Mouse (Mus musculus): ENCODE measurements around the gene Exoc2. TPM values are rescaled to one million over a fixed set of nuclear protein-coding genes. Genes with fewer than 3 reads are reported as not detected.

Gene Exoc2
- polyA plus RNA-seq, 1 experiment: 11.3 TPM

DNA sequence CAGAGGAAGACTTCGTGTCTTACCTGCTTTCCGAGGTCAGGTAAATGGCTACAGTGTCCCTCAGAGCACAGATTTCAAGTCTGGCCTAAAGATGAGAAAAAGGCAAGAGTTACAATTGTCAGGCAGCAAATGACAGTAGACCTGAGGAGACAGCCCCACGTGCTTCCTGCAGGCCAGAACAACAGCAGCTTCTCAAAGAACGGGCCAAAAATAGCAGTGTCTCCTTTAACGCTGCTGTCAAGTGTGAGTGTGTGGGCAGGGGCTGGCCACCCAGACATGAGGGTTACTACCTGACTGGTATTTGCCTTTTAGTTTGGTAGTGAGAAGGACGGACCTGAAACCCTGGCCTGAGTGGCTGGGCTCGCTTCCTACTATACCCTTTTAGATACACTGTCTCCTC, 153.3 kb downstream of the Exoc2 start:
- no peak for DNase-seq (ENCODE audit: low read depth)

DNA sequence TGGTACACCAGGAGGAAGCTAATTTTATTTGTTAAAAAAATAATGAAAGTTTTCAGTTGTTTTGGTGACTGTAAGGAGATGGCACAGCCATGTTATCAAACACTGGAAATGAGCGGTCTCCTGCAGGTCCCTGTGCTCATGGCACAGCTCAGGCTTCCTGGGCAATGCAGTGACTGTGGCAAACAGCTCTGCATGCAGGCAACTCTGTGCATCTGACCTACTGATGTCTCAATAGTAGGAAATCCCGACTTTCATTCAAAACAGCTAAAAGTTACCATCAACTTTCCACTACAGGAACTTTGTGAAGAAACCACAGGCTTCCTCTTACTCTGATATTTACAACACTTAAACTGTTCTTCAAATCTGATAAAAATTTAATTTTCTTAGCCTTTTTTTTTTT, 154.0 kb downstream of the Exoc2 start:
- no peak for DNase-seq (ENCODE audit: low read depth)

DNA sequence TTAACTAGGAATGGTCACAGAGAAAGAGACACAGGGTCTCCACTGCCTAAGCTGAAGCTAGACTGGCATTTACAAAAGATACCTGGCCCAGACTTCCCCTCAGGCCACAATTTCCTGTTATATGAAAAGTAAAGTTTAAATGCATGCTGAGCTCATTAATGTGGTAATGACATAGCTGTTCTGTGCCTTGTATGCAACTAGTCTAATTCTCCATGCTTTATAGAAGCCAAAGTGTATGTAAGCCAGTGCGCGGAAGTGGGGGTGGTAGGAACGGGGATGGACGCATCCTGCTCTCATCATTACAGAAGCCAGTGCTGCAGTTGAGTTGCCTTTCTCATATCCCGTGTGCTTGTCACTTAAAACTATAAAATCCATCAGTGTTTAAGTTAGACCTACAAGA, 156.5 kb downstream of the Exoc2 start:
- DNase-seq (ENCODE audit: low read depth): no peak

DNA sequence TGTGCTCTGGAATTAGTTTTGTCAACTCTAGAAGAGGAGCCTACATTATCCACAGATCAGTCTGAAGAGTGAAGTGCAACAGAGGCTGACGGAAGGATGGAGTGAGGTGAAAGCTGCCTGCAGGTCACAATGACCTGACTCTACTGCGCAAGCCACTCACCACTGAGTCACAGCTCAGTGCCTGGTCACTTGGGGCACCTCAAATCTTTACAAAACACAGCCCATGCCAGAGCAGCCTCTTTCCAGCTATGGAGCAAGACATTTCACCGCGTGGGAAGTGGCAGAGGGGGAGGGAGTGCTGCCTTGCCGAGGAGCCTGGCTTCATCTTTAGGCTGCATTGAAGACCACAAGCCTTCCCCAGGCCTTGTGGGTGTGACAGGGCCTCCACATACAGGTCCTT, 159.6 kb downstream of the Exoc2 start:
- DNase-seq (ENCODE audit: low read depth): no peak

DNA sequence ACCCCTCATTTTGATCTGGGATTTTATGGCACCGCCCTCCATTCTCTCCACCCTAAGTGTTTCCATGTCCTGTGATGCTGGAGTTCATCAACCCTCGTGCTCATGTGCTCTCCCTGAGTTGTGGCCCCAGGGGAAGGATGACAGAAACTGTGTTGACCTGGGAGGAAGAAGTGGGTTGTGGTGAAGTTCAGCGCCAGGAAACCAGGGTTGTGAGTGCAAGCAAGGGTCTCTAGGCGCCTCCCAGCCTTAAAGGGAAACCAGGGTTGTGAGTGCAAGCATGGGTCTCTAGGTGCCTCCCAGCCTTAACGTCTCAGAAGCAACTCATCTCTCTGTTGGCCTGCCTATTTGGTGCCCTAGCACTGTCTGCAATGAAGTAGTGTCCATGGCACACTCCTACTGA, 160.4 kb downstream of the Exoc2 start:
- DNase-seq (ENCODE audit: low read depth): no peak

DNA sequence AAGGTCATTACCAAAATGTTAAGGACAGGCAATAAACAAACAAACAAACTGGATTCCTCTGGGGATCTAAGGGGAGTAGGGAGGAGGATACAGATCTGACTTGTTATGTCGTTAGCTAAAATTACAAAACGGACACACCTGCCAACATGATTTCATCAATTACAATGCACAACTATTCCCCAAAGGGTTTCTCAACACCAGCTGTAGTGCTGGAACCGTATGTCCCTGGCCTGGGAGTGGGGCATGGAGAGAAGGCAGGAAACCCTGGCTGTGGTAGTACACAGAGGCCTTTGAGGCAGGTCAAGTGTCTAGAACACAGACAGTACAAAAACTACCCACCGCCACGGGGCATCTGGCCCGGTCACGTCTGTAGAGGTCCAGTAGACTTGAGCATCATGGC, 164.7 kb downstream of the Exoc2 start:
- peak; percentile 67 for DNase-seq (ENCODE audit: low read depth)

DNA sequence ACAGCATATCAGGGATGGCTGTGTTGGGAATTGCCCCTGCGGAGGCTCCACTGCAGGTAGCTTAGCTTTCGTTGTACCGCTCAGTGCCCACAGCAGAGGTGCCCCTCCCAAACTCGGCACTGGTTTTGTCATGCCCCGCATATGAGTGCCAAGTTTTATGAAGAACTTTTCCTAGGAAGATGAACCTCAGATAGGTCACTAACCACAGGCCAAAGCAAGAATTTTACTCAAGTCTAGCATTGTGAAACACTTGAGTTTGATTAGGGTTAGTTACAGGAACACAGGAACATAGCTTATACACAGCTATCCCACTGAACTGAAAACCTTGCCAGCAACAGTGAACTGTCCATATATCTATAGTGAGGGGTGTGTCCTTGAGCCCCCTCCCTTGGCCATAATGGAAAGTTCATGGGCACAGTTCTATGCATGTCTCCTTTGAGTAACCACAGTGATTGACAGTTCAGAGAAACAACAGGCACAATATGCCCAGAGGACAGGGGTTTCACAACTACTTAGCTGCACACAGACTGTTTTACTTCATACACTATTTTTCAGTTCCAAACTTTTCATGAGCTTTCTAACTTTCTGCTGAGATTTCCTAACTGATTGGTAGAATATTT, 171.4 kb downstream of the Exoc2 start:
- peak; percentile 59 for DNase-seq (ENCODE audit: low read depth)

DNA sequence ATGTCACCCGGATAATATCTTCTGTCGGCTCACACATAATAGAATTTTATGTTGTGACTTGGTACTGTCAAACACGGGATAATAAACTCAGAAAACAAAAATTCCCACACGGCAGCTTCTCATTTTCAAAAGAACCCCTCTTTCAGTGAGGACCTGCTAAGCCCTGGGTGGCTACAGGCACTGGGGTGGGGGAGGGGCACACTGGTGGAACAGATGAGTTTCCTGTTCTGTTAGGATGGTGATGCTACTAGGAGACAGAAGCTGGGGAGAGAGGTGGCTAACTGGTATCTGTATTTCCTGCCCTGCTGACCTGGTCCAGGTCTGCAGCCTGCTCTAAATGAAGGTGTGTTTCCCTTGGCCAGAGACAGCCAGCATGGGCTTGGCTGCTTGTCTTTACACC, 172.0 kb downstream of the Exoc2 start:
- no peak for DNase-seq (ENCODE audit: low read depth)

DNA sequence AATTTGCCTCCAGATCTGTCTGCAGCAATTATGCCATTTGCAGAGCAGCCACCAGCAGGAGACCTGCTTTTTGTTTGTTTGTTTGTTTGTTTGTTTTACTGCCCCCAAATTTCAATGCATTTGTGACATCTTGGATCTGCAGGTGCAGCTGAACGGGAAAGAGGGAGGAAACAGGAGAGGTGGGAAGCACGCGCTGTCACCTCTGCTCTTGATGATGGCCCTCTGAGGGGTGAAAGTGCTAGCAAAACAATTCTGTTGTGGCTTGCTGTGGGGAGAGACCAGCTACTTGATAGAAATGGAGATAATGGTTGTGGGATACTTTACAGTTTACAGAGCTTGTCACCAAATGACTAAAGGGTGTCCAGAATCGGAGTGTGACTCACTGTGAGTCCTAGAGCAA, 177.9 kb downstream of the Exoc2 start:
- no peak for DNase-seq (ENCODE audit: low read depth)

DNA sequence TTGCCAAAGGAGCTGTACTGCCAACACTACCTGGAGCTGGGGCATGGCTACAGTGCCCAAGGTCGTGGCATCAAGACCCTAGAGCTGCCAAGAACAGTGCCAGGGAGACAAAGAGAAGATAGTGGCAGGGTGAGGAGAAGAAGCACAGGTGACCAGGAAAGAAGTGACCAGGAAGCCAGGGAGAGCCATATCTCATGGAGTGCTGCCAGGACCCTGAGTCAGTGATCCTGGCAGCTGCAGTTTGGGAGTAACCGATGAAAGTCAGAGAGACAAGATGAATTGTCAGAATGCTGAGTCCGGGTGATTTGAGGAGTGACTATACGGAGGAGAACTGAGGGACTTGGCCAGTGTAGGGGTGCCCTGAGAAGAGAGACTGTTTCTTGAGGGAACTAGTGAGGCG, 180.3 kb downstream of the Exoc2 start:
- DNase-seq (ENCODE audit: low read depth): no peak

DNA sequence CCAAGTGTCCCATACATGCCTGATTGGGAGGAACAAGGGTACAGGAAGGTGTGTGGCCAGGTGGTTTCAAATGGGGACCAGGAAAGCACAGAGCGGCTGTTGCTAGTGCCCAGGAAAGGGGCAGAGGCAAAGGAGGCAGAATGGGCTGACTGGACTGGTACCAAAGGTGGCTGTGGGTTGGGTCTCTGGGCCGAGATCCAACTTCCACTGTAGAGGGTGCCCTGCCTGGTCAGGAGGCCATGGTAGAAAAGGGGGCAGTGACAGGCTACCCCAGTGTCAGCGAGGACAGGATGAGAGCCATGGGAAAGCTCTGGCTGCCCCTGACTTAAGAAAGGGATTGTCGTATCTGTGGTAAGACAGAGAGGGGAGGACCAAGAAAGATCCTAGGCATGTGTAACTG, 180.7 kb downstream of the Exoc2 start:
- no peak for DNase-seq (ENCODE audit: low read depth)

DNA sequence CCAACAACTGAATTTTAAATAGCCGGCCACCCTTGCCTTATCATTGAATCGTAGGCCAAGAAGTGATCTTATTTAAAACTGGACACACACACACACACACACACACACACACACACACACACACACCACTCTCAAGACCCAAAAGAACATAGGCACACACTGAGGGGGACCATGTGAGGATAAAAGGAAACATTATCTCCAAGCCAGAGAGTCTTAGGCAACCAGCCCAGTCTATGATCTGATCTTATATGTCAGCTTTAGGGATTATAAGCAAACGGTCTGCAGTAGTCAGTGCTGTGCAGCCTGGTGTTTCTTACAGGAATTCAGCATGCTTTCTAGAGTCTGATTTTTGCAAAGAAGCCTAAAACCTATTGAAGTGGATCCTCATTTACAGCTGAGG, 181.2 kb downstream of the Exoc2 start:
- DNase-seq (ENCODE audit: low read depth): no peak

DNA sequence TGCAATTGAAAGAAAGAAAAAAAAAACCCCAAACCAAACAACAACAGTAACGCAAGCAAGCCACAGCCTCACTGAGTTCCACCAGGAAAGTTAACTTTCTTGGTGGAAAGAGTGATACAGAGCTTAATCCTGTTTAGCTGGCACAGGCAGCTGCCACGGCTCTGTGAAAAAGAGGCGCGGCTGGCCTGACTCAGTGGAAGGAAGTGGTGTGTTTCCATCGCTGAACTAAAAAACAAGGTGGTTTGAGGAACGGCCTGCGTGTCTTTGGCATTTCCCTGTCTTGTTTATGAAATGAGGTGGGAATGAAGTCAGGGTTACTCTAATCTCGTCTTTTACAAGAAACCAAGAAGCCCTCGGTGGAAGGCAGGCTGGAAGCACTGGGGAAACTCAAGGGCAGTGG, 181.6 kb downstream of the Exoc2 start:
- DNase-seq (ENCODE audit: low read depth): no peak

DNA sequence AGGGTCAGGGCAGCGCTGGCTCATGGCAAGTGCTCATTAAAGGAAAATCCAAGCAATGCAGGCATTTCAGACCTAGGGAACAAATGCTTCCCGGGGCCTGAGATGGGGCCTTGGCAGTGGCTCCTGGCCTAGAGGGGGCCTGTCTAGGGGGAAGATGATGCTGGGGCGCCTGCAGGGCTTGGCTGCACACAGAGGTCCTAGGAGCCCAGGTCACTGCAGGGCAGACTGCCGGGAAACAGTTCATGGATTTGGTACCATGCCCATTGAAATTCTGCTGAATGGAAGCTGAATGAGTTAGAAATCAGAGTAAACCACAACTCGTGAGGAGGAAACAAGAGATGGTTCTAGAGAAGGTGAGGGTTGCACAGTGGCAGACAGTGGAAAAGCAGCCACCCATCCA, 183.9 kb downstream of the Exoc2 start:
- no peak for DNase-seq (ENCODE audit: low read depth)

DNA sequence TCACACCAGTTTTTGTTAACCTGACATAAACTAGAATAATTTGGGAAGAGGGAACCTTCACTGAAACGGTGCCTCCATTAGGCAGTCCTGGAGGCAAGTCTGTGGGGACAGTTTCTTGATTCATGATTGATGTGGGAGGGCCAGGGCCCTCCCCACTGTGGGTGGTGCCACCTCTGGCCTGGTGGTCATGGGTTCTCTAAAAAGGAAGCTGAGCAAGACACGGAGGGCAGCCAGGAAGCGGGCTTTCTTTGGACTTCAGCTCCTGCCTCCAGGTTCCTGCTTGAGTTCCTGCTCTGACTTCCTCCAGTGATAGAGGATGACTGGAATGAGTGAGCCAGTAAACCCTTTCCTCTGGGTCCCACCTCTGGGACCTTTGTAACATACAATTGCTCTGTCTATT, 185.5 kb downstream of the Exoc2 start:
- no peak for DNase-seq (ENCODE audit: low read depth)

DNA sequence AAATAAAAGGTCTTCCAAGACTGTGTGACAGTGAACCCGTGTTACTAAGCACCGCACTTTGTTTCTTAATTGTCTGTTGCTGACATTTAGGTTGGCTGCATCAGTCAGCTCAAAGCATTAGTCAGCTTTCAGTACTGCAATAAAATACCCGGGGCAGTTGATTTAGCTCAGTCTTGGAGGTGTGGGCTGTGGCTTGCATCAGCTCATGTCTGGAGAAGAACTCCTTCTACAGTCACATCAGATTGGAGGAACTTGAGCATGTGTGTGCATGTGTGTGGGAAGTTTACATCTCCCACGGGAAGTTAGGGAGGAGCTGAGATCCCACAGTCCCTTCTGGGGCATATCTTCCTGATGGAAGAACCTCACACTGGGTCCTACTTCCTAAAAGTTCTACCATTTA, 185.9 kb downstream of the Exoc2 start:
- peak; percentile 70 for DNase-seq (ENCODE audit: low read depth)

DNA sequence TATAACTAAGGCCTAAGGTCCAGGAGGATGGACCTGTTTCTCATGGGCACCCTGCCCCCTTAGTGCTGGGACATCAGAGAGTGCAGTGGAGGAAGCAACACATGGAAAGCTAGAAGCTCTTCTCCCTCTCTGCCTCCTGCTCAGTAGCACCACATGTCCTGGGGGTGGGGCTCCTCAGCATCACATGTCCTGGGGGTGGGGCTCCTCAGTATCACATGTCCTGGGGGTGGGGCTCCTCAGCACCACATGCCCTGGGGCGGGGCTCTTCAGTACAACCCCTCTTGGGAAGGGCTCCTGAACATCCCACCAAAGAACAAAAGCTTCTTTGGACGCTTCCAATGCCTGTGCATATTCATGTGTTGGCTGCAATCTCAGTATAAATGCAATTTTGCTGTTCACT, 186.3 kb downstream of the Exoc2 start:
- no peak for DNase-seq (ENCODE audit: low read depth)

DNA sequence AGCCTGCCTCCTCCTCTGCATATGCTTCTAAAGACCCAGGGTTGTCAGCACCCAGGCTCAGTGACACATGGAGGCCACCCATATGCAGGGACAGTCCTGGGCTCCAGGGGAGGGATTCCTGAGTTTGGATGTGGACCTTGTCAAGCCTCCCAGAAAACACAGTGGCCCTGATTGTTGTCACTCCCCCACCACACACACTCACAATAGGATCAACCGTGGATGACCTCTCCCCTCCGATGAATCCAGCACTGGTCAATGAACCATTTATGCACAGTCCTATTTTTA, 186.9 kb downstream of the Exoc2 start:
- DNase-seq (ENCODE audit: low read depth): no peak

DNA sequence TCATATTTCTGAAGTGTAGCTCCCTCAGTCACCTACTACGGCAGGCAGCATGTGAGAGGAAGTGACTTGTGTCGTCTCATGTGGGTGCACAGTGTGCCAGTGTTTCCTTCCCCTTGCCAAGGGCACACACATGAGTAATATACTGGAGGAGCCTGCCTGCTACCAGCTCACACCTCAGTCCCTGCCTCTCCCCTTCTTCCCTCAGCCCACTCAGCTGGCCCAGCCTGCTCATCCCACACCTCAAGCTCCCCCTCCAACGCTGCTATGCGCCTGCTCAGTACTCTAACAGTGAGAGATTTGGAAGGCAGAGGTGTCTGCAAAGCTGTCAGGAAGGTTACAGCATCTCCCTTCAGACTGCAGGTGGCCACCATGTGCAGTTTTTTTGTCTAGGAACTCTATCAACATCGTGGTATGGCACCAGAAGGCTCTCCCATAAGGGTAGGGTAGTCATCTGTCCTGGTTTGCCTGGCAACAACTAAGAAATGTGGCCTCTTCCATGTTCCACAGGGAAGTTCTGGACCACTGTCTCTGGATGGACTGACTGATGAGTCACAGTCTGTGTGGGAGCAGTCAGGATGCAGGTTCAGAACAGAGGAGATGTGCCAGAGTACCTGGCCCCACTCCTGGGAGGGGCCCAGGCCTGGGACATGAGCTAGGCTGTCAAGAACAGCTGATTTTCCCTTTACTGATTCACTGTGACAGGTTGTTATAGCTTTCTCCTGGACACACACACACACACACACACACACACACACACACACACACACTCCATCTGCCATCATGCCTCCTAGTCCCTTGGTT, 187.5 kb downstream of the Exoc2 start:
- no peak for DNase-seq (ENCODE audit: low read depth)

DNA sequence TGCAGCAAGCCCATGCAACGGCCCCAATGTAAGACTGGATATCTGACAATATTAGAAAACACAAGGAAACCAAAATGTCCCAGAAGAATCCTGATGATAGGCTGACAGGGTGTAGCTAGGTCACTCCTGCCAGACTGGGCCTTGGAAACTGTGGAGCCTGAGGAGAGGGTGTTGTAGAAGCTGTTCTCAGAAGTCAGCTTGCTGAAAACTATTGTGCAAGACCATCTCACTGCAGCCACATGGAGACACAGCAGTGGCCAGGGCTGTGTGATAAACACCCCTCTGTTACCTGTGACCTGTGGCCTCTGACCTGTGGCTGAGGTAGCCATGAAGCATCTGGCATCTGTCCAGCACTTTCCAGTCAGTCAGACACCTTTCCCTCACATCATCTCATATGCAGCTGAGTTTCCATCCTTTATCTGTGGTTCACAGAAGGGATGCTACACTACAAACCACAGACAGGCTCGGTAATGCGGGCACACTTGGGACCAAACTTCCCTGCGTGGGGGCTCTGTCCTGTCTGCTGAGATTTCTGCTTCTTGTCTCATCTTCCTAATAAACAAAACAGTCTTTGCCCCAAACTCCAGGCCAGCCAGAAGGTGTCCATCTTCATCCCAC, 188.4 kb downstream of the Exoc2 start:
- DNase-seq (ENCODE audit: low read depth): no peak

DNA sequence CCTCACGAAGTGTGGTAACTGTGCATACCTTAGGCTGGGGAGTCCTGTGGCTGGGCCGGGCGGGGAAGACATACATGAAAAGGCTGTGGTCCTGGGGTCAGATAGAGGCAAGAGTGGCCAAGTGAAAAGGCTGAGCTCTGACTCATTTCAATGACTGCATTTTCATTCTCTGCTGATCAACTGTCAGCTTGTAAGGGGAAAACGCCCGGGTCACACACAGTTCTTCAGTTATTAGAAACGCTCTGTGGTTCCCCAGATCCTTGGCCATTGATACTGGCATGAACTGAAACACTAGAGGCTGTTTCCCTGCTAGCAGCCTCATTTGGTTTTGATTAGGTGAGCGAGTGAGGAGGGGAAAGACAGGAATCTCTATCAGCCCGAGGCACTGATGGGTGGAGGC, 191.5 kb downstream of the Exoc2 start:
- DNase-seq (ENCODE audit: low read depth): no peak

DNA sequence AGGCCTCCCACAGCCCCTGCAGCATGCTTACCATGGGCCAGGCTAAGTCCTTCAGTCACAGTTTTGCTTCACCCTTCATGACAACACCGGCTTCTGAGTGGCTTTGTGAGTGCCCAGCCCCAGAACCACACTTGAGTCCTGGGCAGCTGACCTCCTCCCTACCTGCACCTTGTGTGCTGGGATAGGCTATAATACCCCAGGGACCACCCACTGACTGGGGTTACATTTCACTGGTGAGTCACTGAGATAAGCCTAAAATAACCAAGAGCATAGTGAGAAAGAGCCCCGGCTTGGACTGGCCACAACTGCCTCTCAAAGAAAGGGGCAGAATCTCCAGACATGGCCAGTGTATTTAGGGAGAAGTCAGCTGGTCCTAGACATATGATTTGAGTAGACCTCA, 192.0 kb downstream of the Exoc2 start:
- DNase-seq (ENCODE audit: low read depth): no peak

DNA sequence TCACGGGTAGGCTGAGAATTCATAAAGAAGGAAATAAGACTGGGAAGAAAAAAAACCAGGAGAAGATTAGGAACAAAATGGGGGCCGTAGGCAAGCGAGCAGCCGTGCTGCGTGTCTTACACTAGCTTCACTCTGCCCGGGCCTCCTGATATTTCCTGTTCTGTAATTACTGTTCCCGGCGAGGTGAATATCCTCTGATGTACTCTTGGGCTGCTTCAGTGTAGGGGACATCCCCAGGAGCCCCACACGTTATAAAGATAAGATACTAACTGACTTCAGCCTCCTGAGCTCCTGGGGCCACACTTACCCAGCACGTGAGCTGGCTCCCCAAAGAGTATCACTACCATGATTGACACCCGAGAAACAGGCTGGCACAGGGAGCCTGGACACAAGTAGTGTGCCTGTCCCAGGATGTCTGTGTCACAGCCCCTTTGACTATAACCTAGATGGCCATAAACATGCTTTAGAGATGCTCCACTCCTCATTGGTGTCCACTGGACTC, 196.2 kb downstream of the Exoc2 start:
- no peak for DNase-seq (ENCODE audit: low read depth)
